Mouse (Mus musculus): Measurements from ENCODE around the gene Ncs1.

Ncs1 gene

DNA sequence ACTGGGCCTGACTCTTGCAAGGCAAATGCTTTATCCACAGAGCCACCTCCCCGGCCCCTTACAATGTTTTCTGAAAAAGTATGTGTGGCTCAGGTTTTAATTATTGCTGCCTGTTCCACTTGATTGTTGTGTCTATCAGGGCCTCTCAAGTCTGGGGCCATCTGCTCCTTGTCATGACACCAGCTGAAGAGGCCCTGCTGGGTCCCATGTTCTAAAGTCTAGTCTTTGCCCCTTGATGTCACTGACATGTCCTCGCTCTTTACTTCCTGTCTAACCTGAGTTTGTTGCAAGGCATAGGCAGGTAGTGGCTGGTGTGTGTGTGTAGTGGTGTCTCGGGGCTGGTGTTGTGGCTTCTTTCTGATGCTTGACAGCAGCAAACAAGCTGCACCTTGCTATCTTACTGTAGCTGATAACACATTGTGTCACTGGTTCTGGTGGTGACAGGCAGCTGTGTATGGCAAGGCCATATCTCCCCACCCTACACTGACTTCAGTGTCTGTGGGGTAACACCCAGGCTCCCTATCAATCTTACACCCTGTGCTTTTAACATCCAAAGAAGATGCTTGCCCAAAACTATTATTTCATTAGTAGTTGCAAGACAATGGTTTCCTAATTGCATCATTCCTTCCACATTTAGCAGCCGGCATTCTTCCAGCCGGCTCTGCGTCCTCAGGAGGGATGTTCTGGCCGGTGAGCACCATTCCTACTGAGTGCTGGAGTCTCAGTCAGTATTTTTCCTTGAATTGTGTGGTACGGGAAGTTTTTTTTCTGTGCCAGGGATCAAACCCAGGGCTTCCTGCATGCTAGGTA, 96.3 kb downstream of the Ncs1 start:
- no peak for DNase-seq (ENCODE audit: low read depth)
